Mouse (Mus musculus): ENCODE results near the gene Ttc22. TPM values are rescaled to one million over a fixed set of nuclear protein-coding genes. Genes with fewer than 3 reads are reported as not detected.

Gene Ttc22
- polyA plus RNA-seq, 1 experiment from 2014 or later = 0.23 TPM

GRCm38 (mm10) chr4:106597741-106598140 is 24.5 kb upstream of the Ttc22 start:
- WGBS = 83% methylated on average over 4 of the region's 4 CpGs
- H3K9me3 ChIP-seq = no peaks in the 10 kb centered on the region
- H3K36me3 ChIP-seq = no peaks in the 10 kb centered on the region
- H3K27ac ChIP-seq = no peak overlapping the region
- no peak overlapping the region for H3K4me3 ChIP-seq
- no peaks in the 10 kb centered on the region for H3K27me3 ChIP-seq (ENCODE audit: insufficient read depth, poor library complexity, severe bottlenecking)
- 0 out of 2 replicates have a peak, but pooled peaks cover 6% of the 10 kb centered on the region for H3K4me1 ChIP-seq
- DNase-seq (ENCODE audit: low spot score) = no peak

GRCm38 (mm10) chr4:106599415-106599814 is 22.8 kb upstream of the Ttc22 start:
- no peaks in the 10 kb centered on the region for H3K9me3 ChIP-seq
- H3K36me3 ChIP-seq = no peaks in the 10 kb centered on the region
- no peak overlapping the region for H3K4me3 ChIP-seq
- no peak overlapping the region for H3K27ac ChIP-seq
- 0 out of 2 replicates have a peak, but pooled peaks cover 6% of the 10 kb centered on the region for H3K4me1 ChIP-seq
- DNase-seq (ENCODE audit: low spot score) = no peak
- no peaks in the 10 kb centered on the region for H3K27me3 ChIP-seq (ENCODE audit: insufficient read depth, poor library complexity, severe bottlenecking)
- 63% methylated on average over 1 of the region's 1 CpGs for WGBS

GRCm38 (mm10) chr4:106600770-106601169 is 21.5 kb upstream of the Ttc22 start:
- DNase-seq (ENCODE audit: low spot score) = no peak
- H3K4me3 ChIP-seq = no peak overlapping the region
- H3K36me3 ChIP-seq = no peaks in the 10 kb centered on the region
- 0 out of 2 replicates have a peak, but pooled peaks cover 6% of the 10 kb centered on the region for H3K4me1 ChIP-seq
- H3K27me3 ChIP-seq (ENCODE audit: insufficient read depth, poor library complexity, severe bottlenecking) = no peaks in the 10 kb centered on the region
- no peak overlapping the region for H3K27ac ChIP-seq
- 34% methylated on average over 4 of the region's 4 CpGs for WGBS
- H3K9me3 ChIP-seq = no peaks in the 10 kb centered on the region

- no peaks in the 10 kb centered on the region for H3K9me3 ChIP-seq
- H3K4me1 ChIP-seq = peaks cover 11% of the 10 kb centered on the region
- 37% methylated on average over 18 of the region's 18 CpGs for WGBS
- DNase-seq (ENCODE audit: low spot score) = peak; percentile 86
- peak overlapping the region; percentile 43 for H3K4me3 ChIP-seq
- peak overlapping the region; percentile 64 for H3K27ac ChIP-seq
- no peaks in the 10 kb centered on the region; the same call in none of the 2 replicates for H3K27me3 ChIP-seq (ENCODE audit: insufficient read depth, poor library complexity, severe bottlenecking)
- no peaks in the 10 kb centered on the region for H3K36me3 ChIP-seq
Measured at GRCm38 (mm10) chr4:106606639-106607554, 15.3 kb upstream of the Ttc22 start.

- Histone ChIP-seq H3K36me3 (no peaks in the 10 kb centered on the region), H3K9me3 (no peaks in the 10 kb centered on the region), H3K27ac (no peak overlapping the region), H3K27me3 (ENCODE audit: insufficient read depth, poor library complexity, severe bottlenecking) (no peaks in the 10 kb centered on the region; the same call in none of the 2 replicates), H3K4me3 (no peak overlapping the region), H3K4me1 (peaks cover 11% of the 10 kb centered on the region)
- DNase-seq (ENCODE audit: low spot score) = no peak
- 93% methylated on average over 1 of the region's 1 CpGs for WGBS
Measured at GRCm38 (mm10) chr4:106607905-106608304, 14.3 kb upstream of the Ttc22 start.

- H3K4me3 ChIP-seq = no peak overlapping the region
- peaks cover 27% of the 10 kb centered on the region for H3K27me3 ChIP-seq (ENCODE audit: insufficient read depth, poor library complexity, severe bottlenecking)
- WGBS = 75% methylated on average over 8 of the region's 8 CpGs
- no peaks in the 10 kb centered on the region for H3K36me3 ChIP-seq
- H3K9me3 ChIP-seq = no peaks in the 10 kb centered on the region
- DNase-seq (ENCODE audit: low spot score) = no peak
- peaks cover 15% of the 10 kb centered on the region for H3K4me1 ChIP-seq
- H3K27ac ChIP-seq = peak overlapping the region; percentile 69; the same call in 1 of the 2 replicates
Measured at GRCm38 (mm10) chr4:106613105-106613504, 9.1 kb upstream of the Ttc22 start.

GRCm38 (mm10) chr4:106613560-106613959 is 8.7 kb upstream of the Ttc22 start:
- no peak overlapping the region for H3K4me3 ChIP-seq
- DNase-seq (ENCODE audit: low spot score) = peak; percentile 91
- peaks cover 29% of the 10 kb centered on the region for H3K27me3 ChIP-seq (ENCODE audit: insufficient read depth, poor library complexity, severe bottlenecking)
- no peaks in the 10 kb centered on the region for H3K9me3 ChIP-seq
- H3K4me1 ChIP-seq = peaks cover 15% of the 10 kb centered on the region
- no peaks in the 10 kb centered on the region for H3K36me3 ChIP-seq
- peak overlapping the region; percentile 74; the same call in 1 of the 2 replicates for H3K27ac ChIP-seq
- 71% methylated on average over 3 of the region's 3 CpGs for WGBS

GRCm38 (mm10) chr4:106614180-106614797 is 7.9 kb upstream of the Ttc22 start:
- no peak overlapping the region for H3K4me3 ChIP-seq
- H3K36me3 ChIP-seq = no peaks in the 10 kb centered on the region
- peaks cover 36% of the 10 kb centered on the region for H3K27me3 ChIP-seq (ENCODE audit: insufficient read depth, poor library complexity, severe bottlenecking)
- peak overlapping the region; percentile 74; the same call in 1 of the 2 replicates for H3K27ac ChIP-seq
- H3K4me1 ChIP-seq = peaks cover 15% of the 10 kb centered on the region
- WGBS = 40% methylated on average over 7 of the region's 7 CpGs
- no peaks in the 10 kb centered on the region for H3K9me3 ChIP-seq
- DNase-seq (ENCODE audit: low spot score) = peak; percentile 90

GRCm38 (mm10) chr4:106614881-106615280 is 7.4 kb upstream of the Ttc22 start:
- Histone ChIP-seq H3K9me3 (no peaks in the 10 kb centered on the region), H3K4me1 (peaks cover 15% of the 10 kb centered on the region), H3K36me3 (no peaks in the 10 kb centered on the region), H3K27me3 (ENCODE audit: insufficient read depth, poor library complexity, severe bottlenecking) (peaks cover 42% of the 10 kb centered on the region), H3K4me3 (no peak overlapping the region), H3K27ac (no peak overlapping the region)
- no peak for DNase-seq (ENCODE audit: low spot score)
- WGBS = 67% methylated on average over 9 of the region's 9 CpGs

- no peaks in the 10 kb centered on the region for H3K36me3 ChIP-seq
- peaks cover 43% of the 10 kb centered on the region for H3K27me3 ChIP-seq (ENCODE audit: insufficient read depth, poor library complexity, severe bottlenecking)
- peaks cover 15% of the 10 kb centered on the region for H3K4me1 ChIP-seq
- H3K4me3 ChIP-seq = no peak overlapping the region
- no peaks in the 10 kb centered on the region for H3K9me3 ChIP-seq
- 67% methylated on average over 12 of the region's 12 CpGs for WGBS
- no peak overlapping the region for H3K27ac ChIP-seq
- no peak for DNase-seq (ENCODE audit: low spot score)
Measured at GRCm38 (mm10) chr4:106615637-106616036, 6.6 kb upstream of the Ttc22 start.

- WGBS = 2% methylated on average over 18 of the region's 19 CpGs
- peak within 1 kb of the TSS; percentile 46 for H3K4me3 ChIP-seq
- DNase-seq (ENCODE audit: low spot score) = peak; percentile 87
- H3K9me3 ChIP-seq = no peaks in the 10 kb centered on the region
- peaks cover 16% of the 10 kb centered on the region for H3K4me1 ChIP-seq
- H3K36me3 ChIP-seq = no peaks in the 10 kb centered on the region
- peaks cover 56% of the 10 kb centered on the region for H3K27me3 ChIP-seq (ENCODE audit: insufficient read depth, poor library complexity, severe bottlenecking)
- peak within 1 kb of the TSS; percentile 62; the same call in 1 of the 2 replicates for H3K27ac ChIP-seq
Measured at GRCm38 (mm10) chr4:106617056-106617455, 5.2 kb upstream of the Ttc22 start, which contains the start of gene Lexm. TSS of gene Lexm (minus strand) at chr4:106617241.

GRCm38 (mm10) chr4:106618898-106619297 is 3.3 kb upstream of the Ttc22 start:
- Histone ChIP-seq H3K4me3 (no peak overlapping the region), H3K27ac (no peak overlapping the region), H3K9me3 (no peaks in the 10 kb centered on the region), H3K4me1 (peaks cover 20% of the 10 kb centered on the region), H3K27me3 (ENCODE audit: insufficient read depth, poor library complexity, severe bottlenecking) (peaks cover 74% of the 10 kb centered on the region), H3K36me3 (no peaks in the 10 kb centered on the region)
- DNase-seq (ENCODE audit: low spot score) = no peak
- 82% methylated on average over 4 of the region's 4 CpGs for WGBS

- no peak overlapping the region for H3K4me3 ChIP-seq
- no peaks in the 10 kb centered on the region for H3K9me3 ChIP-seq
- H3K4me1 ChIP-seq = peaks cover 15% of the 10 kb centered on the region
- WGBS = 62% methylated on average over 3 of the region's 3 CpGs
- no peak overlapping the region for H3K27ac ChIP-seq
- DNase-seq (ENCODE audit: low spot score) = no peak
- H3K36me3 ChIP-seq = no peaks in the 10 kb centered on the region
- H3K27me3 ChIP-seq (ENCODE audit: insufficient read depth, poor library complexity, severe bottlenecking) = peaks cover 86% of the 10 kb centered on the region
Measured at GRCm38 (mm10) chr4:106621428-106621827, 804 bp upstream of the Ttc22 start.

Measured in heart, embryonic 10.5 days (tissue).